Comparison of ENCODE assay signal across 17 mouse cellular contexts in the genomic region with DNA sequence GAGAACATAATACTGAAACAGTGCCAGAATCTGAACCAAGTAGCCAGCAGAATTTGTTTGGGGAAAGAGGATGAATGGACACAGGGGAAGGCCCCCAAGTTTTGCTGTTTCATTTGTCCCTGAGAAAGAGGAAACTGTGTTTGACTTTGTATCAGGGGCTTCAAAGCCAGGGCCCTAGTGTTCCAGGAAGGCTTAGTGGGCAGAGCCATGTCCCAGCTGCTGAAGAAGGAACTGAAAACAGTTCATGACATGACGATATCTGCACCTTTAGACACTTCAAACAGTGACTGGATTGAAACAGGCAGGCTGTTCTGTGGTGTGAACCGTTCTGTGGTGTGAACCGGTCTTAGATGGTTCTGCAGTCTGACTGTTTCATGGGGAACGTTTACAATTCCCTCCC. TPM values are rescaled to one million over a fixed set of nuclear protein-coding genes. Genes with fewer than 3 reads are reported as not detected.
"Had no signal": no experiment of that assay in that cellular context is flagged by ENCODE, and none has a peak within 500 bp of the region (broad histone marks: within the 10 kb centered on the region; RNA-seq: fewer than 3 reads in every experiment).

No protein-coding gene starts in this region.

RNA-seq across cellular contexts. Expression of a gene that starts 8.4 kb away (rescaled TPM):
- total RNA-seq: midbrain, postnatal 0 days had no signal
- polyA plus RNA-seq: liver, embryonic 12.5 days; liver, embryonic 14.5 days; liver, embryonic 16.5 days; lung, adult 2 months; lung, embryonic 15.5 days; macrophage; midbrain, embryonic 11.5 days; midbrain, embryonic 13.5 days; midbrain, embryonic 15.5 days; midbrain, postnatal 0 days; myocyte; neural tube, embryonic 11.5 days; neural tube, embryonic 15.5 days; small intestine, adult 2 months; stomach, embryonic 14.5 days; stomach, embryonic 16.5 days; thymus, postnatal 0 days had no signal
